Mouse (Mus musculus) cerebellum, adult 9-10 months (tissue): Measurements from ENCODE around the gene Skap1.

Experiments
- DNase-seq: peaks from one replicate; pipeline ENCODE4 v3.0.0; 2022

Skap1 gene

GRCm38 (mm10) chr11:96576491-96577427 lies 112.4 kb downstream of the Skap1 start:
- no peak for DNase-seq

- DNase-seq: no peak
Measured at GRCm38 (mm10) chr11:96578551-96579283, 114.3 kb downstream of the Skap1 start.

GRCm38 (mm10) chr11:96581604-96582384 lies 117.4 kb downstream of the Skap1 start:
- peak; percentile 1 for DNase-seq

DNA sequence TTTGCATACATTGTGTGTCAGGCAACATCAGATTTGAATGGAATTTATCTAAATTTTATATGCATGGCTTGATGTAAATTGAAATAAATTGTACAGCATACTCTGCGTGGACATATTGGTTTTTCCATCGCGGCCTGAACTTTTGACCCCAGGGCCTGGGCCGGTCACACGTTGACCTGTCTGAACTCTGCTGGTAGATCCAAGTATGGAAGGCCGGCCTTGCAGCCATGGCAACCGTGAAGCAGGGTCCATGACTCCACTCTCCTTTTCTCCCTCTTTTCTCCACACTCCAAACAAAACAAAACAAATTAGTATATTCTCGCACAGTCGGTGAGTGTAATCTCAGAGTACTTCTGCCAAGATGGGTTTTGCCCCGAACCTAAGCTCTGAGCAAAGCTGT lies 118.2 kb downstream of the Skap1 start:
- no peak for DNase-seq

DNA sequence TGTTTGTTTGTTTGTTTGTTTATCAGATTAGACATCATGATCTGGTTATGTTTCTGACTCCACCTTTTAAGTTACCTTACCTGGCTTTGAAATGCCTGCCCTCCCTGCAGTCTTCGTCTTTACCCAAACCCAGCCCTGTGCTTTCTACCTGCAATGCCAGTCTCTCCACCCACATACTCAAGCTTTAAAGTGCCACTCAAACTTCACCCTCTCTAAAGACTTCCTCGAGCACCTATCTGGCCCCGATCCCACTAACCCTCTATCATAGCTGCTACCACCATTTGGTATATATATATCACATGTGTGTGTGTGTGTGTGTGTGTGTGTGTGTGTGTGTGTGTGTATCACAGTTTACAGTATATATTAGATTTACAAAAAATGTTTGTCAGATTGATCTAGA lies 125.4 kb downstream of the Skap1 start:
- no peak for DNase-seq

DNA sequence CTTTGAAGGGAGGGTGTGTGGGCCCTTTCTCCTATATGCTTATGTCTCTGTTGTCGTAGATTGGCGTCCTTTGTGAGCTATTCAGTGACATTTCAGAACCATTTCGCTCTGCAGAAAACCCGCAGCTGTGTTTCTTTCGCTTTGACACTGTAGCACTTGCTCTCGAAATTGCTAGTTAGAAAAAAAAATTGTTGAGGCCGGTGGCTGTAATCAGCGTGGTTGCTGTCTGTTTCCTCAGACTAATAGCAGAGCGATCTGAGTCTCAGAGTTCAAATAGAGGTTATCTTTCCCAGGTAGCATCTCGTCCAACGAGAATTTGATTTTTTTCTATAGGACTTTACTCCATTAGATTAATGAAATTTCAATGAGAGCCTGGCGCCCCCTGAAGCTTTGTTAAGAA lies 131.5 kb downstream of the Skap1 start:
- no peak for DNase-seq

GRCm38 (mm10) chr11:96596301-96596700 lies 131.9 kb downstream of the Skap1 start:
- DNase-seq: no peak

DNA sequence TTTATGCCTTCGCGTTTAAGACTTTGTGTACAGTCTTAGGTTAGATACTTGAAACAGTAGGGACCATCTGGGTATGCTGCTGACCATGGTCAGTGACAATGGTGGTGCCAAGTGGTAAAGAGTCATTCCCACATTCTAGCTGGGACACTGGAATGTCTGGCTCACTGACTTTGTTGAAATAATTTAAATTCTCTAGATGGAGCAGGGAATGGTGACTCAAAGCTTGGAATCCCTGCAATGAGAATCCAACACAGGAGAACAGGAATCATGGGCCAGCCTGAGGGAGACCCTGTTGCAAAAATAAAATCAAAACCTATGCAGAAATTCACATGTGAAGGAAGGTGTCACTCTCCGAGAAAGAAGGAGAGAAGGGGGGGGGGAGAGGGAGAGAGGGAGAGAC lies 138.4 kb downstream of the Skap1 start:
- DNase-seq: no peak

- no peak for DNase-seq
Measured at GRCm38 (mm10) chr11:96604306-96604705, 139.9 kb downstream of the Skap1 start.

DNA sequence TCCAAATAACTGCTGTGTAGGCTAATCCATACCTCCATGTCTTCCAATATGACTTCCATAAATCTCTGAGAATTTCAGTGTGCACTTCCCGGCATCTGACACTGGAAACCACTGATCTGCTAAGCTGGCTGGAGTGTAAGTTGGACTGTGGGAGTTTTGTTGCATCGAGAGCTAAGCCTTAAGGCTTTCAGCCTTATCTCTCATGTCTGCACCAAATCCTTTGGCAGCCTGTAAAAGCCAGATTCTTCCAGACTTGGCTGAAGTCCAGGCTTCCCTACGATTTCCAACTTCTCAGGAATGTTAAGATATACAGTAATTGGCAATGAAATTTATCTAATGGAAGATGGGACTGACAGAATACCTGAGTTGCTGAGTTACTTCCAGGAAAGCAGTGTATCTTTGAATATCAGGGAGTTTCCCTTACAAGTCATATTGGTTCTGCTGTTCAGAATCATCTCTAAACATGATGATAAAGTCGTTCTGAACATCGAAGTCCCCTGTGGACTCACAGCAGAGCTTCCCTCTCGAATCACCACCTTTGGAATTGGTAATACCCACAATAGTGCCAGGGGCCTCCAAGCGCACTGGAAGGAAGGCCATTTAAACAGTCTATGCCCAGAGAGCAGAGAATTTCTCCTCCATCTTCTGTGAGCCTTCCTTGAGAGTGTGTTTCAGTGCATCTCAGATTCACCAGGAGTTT lies 140.5 kb downstream of the Skap1 start:
- no peak for DNase-seq

- no peak for DNase-seq
Measured at GRCm38 (mm10) chr11:96605516-96605915, 141.1 kb downstream of the Skap1 start.

DNA sequence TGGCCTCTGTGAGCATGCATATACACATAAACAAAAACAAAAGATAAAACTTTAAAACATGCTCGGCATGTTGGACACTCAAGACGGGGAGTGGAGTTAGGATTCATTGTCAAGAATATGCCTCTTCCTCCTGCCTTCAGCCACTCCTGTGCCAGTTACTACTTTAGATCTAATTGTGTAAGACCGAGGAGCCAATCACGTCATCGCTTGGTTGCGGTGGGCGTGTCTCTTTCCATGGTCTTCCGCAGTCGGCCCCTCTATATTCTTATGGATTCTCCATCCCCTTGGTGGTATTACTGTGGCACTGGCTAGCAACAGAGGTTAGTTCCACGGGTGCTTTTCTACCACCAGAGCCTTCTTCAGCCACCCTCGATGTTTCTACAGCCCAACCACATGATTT lies 148.2 kb downstream of the Skap1 start:
- no peak for DNase-seq

DNA sequence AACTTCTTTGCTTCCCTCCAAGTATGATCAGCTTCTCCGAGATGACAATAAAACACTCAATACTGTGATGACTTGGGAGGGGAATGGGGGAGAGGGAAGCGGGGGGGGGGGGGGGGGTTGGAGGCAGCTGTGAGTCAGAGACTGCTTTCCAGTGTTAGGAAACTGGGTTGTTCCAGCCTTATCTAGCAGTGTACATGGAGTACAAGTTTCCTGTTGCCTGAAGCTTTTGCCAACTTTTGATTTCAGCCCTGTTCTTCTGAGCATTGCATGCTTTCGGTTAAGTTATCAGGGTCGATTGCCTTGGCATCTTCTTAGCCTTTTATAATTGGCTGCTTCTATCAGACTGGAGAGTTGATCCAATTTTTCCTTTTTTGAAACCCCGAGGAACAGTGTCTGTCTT lies 152.4 kb downstream of the Skap1 start:
- no peak for DNase-seq

GRCm38 (mm10) chr11:96618789-96619445 lies 154.5 kb downstream of the Skap1 start:
- no peak for DNase-seq

DNA sequence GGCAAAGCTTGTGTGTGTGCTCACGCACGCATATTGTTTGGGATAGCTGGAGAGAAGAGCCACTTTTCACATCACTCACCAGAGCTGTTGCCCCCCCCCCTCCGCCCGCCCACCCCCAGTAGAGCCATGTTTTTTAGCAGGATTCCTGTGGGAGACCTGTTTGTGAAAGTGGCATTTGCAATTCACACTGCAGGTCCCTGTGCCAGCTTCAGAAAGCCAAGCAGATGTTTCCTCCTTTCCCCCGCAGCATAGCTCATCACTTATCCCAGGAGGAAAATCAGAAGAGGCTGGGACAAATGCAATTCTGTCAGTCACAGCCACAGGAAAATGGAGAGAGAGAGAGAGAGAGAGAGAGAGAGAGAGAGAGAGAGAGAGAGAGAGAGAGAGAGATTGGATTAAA lies 155.2 kb downstream of the Skap1 start:
- DNase-seq: no peak

- DNase-seq: no peak
Measured at GRCm38 (mm10) chr11:96620006-96620405, 155.6 kb downstream of the Skap1 start.

DNA sequence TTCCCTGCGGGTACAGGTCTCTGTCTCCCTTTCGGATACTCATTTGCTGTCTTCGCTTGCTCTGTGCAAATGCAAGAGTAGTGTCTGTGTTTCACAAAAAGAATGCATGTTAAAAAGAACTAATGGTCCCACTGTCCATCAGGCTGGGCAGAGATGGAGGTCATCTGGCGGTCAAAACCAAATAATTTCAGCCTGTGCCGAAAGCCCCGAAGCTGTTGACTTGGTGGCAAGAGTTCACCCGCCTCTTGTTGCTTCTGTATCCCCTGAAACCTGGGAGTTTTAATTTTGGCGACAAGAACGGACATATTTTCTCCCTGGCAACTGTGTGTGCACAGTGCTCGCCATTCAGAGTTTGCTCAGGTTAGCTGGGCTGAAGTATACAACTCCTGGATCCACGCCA lies 156.3 kb downstream of the Skap1 start:
- DNase-seq: no peak

GRCm38 (mm10) chr11:96621167-96621566 lies 156.8 kb downstream of the Skap1 start:
- DNase-seq: peak; percentile 49

GRCm38 (mm10) chr11:96622782-96623181 lies 158.4 kb downstream of the Skap1 start:
- DNase-seq: no peak

GRCm38 (mm10) chr11:96624436-96624835 lies 160.0 kb downstream of the Skap1 start:
- DNase-seq: no peak

DNA sequence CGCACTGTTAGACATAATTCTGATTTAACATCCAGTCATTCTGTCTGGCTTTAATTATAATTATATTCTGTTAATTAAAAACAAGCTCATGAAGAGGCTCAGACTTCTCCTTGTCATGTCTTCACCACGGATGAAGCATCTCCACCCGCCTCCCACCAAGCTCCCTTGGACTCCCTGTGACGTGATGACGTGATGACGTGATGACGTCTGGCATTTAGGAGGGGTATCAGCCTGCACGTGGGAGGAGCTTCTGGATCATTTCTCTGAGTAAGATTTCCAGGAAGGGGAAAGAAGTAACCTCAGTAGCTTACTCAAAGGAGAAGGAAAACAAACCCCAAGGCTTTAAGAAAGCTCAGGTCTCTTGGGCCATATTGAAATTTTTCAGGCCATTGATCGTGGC lies 165.4 kb downstream of the Skap1 start:
- DNase-seq: peak; percentile 3

GRCm38 (mm10) chr11:96631521-96631920 lies 167.1 kb downstream of the Skap1 start:
- DNase-seq: no peak
